Mouse (Mus musculus): Measurements from ENCODE around the gene Krt13. TPM values are rescaled to one million over a fixed set of nuclear protein-coding genes. Genes with fewer than 3 reads are reported as not detected.

Gene Krt13
- not detected for total RNA-seq (2021)

DNA sequence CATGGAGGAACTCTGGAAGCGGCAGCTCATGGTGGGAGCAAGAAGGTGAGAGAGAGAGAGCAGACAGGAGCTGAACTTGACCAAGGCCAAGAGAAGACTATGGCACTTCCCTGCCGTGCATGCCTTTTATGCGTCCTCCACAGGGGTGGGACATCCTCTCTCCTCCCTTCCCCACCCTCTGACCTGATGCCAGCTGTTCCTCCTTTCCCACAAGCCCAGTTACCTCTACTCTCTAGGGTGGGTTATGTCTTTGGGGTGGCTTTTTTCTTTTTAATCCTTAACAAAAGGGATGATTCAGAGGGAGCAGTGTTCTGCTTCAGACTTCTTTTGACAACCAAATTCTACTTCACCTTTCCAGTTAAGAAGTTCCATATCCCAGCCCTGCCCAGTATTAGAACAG, at the start of gene Krt13:
Krt13 (minus strand) TSS at position 101 of the 400 bp plus-strand sequence.
- DNase-seq (ENCODE audit: extremely low spot score in 1 of 2, low spot score in 1 of 2): no peak

DNA sequence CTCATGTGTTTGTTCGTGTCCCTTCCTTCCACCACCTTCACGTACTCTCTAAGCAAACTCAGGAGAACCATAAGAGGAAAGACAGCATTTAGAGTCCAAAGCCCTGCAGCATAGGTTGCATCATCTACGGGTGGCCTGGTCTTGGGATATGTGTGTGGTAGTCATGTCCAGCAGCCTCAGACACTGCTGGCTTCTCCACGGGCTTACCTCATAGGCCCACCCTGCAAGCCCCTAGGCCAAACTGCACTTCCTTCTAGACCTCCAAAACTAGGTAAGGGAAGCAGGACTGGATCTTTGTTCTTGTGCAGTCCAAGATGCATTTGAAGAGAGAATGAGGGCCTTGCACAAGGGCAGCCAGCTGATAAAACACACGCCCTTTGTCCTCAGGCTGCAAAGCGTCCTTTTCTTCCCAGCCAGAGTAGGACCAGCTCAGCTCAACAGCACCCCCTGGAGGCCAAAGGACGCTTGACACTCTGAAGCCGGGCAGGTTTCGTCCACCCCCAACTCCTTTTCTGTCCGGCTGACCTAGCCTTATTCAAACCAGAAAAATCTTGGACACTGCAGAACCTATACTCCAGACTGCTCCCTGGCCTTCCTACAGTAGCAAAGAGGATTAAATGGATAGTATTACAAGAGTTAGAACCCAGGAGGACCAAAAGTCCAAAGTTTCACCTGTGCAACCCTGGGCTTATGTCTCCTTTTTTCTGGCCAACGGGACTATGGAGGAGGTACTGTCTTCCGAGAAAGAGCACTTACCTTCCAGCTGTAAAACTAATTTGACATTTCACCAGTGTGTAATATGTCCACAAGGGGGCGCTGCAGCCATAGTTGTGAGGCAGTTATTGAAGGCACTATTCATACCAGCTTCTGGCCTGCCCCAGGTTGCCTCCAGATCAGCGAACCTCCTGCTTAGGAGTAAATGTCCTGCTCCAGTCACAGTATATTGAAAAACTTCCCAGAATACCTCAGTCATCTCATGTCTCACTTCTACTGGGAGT, 47.7 kb upstream of the Krt13 start:
- peak; percentile 65 to 88 for DNase-seq (ENCODE audit: extremely low spot score in 1 of 2, low spot score in 1 of 2)

DNA sequence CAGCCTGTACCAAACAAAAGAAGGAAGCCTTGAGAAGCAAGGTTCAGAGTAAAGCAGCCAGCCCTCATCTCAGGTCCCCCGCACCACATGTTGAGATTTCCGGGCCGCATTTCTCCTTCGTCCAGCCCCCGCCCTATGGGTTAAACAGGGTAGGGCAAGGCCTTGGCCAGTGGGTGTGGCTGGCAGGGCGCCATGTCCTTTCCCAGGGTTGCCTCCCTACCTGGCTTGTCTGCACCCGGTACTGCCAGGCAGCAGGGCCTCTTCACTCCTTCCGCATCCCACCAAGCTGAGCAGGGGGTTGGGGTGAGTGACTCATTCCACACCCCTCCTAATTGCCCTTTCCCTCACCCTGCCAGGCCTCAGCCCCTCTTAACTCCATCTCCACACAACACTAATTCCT, 46.7 kb upstream of the Krt13 start:
- DNase-seq (ENCODE audit: extremely low spot score in 1 of 2, low spot score in 1 of 2): no peak

DNA sequence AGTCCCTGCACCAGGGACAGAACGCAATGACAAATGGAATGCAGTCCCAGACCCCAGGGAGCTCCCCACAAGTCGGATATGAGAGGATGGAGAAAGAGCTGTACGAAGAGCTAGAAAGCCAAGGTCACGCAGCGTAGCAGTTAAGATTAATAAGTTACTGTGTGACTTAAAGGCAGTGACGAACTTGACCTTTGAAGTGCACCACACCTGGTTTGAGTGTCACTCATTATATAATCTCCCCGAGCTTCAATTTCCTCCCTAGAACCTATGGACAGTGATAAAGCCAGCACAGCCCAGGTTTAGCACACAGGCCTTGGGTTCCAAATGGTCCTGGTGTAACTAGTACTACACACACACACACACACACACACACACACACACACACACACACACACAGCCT, 43.0 kb upstream of the Krt13 start:
- DNase-seq (ENCODE audit: extremely low spot score in 1 of 2, low spot score in 1 of 2): no peak

DNA sequence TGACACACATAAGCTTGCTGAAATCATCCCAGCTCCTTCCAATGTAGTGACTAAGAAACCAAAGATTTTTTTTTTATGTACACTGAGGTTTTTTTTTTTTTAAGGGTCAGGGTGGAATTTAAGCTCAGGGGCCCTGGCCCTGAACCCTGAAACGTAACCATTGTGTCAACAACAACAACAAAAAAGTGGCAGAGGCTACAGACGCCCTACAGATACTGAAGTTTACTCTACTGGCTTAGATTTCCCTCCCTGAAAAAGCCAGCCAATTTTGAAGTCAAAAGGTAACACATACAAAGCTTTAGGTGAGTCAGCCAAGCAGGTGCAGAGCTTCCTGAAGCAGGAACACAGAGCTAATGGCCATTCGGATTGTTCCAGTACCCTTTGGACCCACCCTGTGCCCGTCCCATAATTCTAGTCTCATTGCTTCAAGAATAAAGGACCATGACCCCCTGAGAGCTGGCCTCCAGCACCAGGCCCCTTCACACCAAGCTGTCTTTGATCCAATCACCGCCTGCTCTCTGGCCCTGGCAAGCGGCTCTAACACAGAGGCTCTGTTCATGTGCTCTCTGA, 36.6 kb upstream of the Krt13 start:
- no peak for DNase-seq (ENCODE audit: extremely low spot score in 1 of 2, low spot score in 1 of 2)

DNA sequence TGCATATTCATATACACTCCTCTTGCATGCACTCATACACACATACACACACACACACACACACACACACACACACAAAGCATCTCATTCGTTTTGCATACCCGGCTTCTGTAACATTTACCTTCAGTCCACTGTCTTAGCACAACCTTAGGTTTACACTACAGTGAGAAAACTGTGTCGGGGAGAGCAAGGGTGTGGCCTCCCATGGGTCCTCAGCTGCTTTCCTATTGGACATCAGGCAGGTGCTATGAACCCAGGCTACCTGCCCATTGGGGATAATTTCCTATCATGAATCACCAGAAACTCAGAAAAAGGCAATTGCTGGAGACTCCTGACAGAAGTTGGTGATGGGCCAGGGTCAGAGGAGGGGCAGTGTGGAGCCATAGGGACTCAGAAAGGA, 36.0 kb upstream of the Krt13 start:
- DNase-seq (ENCODE audit: extremely low spot score in 1 of 2, low spot score in 1 of 2): no peak

DNA sequence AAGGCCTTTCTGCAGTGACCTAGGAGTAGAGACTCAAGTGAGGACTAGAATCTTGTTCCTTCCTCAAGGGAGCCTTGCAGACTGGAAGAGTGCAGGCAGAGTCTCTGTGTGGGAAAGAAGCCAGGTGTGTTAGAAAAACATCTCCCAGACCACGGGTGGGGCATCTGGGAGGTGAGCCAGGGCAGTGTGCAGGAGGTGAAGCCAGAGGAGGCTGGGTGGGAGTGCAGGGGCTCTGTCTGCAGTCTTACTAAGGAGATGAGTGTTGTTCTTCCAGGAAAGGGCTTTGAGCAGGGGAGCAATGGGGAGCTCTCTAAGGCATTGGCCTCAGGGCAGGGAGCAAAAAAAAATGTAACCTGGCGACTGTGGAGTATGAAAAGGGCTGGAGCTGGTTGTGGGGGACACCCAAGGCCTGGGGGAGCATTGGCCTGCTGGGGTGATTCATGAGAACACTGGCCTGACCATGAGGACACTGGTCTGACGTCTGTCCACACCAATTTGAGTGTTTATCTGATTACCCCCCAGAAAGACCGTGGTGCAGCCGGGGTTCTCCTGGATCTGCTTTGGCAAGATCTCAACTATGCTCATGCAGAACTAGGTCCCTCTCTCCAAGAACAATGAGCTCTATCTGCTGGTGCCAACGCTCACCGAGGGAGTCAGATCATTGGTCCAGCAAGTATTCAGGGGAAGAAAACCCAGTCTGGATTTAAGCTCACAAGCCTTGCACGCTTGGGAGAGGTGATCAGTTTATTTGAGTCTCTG, 34.3 kb upstream of the Krt13 start:
- no peak for DNase-seq (ENCODE audit: extremely low spot score in 1 of 2, low spot score in 1 of 2)

DNA sequence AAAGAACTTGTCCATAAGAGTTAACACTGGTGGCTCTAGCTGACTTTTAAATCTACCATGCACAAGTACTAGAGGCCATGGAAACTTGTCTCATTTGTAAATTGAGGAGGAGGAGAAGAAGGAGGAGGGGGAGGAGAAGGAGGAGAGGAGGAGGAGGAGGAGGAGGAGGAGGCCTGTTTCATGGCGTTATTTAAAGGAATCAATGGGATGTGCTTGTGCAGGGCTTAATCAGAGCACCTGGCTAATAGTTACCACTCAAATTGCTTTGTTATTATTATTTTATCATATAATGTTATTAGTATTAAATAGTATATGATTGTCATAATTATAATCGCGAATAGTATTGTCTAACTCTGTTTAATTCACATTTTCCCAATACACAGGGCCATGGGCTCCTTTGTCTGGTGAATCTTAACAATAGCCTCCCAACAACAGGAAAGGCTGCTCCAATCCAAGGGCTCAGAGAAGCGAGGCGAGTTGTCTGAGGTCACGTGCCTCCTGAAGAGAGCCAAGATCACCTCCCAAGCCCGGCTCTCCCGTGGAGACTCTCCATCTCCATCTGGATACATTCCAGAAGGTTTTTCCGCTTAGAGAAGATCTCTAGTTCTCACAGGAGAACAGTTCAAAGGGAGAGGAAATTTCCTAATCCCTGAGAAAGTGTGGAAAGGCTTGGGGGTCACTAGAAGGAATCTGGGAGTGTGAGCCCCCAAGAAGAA, 27.4 kb upstream of the Krt13 start, which contains the start of gene Krt19:
Krt19 (minus strand) TSS at position 51 of the 716 bp plus-strand sequence.
- no peak for DNase-seq (ENCODE audit: extremely low spot score in 1 of 2, low spot score in 1 of 2)

DNA sequence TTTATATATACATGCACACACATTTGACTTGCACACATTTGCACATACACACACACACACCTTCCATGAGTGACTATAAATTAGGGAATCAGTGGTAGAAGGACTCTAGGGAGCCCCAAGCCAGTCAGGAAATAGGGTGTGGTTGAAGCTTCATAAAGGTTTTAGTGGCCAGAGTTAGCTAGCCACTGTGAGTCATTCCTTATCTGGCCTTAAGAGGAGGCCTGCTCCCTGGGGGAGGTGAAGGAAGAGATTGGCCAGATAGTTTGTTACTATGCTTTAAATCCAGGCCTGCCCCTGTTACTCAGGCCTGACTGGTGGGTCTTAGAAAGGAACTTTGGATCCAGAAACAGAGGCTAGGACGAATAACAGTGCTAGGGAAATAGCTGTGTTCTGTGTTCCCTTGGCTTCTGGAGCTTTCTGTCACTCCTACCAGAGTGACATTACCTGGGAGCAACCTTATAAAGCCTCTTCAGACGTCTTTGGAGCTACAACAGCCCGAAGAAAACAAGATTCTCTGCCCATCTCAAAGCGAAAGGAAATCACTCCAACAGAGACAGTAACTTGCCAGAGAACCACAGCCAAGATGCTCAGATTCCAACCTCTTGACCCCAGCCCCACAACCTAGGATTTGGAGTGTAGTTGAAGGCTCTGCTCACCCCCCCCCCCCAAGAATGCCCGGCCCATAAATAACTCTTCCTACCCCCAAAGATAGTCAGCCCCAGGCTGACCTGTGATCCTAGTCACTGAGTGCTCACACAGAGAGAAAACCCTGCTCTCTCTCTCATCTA, 26.4 kb upstream of the Krt13 start:
- no peak for DNase-seq (ENCODE audit: extremely low spot score in 1 of 2, low spot score in 1 of 2)

DNA sequence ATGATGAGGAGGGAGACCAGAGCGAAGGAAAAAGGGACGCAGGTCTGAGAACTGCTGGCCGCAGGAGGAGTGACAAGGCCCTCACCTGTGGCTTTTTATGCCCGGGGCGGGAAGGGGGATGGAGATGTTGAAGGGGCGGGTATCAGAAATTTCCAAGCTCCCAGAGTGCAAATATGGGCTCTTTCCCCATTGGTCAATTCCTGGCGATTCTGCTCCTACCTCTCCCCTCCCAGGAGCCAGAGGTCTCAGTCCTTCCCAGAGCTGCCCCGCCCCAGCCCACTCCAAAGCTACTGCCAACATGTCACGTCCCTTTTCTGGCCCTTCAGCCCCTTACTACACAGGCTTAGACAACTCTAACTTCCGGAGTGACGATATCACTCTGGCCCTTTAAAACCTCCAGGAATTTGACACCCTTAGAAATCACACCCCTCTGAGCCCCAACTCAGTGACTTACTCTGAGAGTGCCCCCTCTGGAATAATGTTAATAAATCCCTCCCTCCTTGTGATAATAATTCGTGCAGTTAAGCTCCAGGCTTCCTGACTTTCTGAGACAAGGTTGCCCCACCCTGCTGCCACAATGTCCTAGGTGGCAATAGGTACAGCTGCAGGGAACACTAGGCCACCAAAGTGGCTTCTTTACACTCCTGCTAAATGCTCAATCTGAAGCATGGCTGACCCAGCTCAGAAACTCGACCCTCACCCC, 24.6 kb upstream of the Krt13 start:
- no peak for DNase-seq (ENCODE audit: extremely low spot score in 1 of 2, low spot score in 1 of 2)

DNA sequence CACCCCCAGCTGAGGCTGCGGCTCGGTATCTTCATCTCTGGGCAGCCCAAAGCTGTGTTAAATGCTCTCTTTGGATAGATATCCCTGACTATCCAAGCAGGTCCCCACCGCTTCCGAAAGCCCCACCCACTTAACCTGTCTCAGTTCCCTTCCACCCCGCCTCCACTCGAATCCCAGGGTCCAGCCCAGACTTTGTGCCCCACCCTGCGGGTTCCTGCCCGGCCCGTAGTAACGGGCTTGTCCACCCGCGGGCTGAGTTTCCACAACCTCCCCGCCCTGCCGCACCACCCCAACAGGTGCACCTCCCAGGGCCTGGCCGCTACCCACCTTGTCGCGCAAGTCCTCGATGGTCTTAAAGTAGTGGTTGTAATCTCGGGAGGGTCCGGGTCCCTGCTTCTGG, 23.7 kb upstream of the Krt13 start:
- DNase-seq (ENCODE audit: extremely low spot score in 1 of 2, low spot score in 1 of 2): no peak

DNA sequence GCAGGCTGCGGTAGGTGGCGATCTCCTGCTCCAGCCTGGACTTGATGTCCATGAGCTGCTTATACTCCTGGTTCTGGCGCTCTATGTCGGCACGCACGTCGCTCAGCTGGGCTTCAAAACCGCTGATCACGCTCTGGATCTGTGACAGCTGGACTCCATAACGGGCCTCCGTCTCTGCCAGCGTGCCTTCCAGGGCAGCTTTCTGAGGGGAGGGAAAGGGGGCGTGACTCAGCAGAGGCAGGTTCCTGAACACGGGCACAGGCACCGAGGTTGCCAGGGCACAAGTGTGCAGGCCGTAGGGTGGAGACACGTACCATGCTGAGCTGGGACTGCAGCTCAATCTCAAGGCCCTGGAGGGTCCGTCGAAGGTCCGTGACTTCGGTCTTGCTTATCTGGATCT, 19.6 kb upstream of the Krt13 start:
- no peak for DNase-seq (ENCODE audit: extremely low spot score in 1 of 2, low spot score in 1 of 2)

DNA sequence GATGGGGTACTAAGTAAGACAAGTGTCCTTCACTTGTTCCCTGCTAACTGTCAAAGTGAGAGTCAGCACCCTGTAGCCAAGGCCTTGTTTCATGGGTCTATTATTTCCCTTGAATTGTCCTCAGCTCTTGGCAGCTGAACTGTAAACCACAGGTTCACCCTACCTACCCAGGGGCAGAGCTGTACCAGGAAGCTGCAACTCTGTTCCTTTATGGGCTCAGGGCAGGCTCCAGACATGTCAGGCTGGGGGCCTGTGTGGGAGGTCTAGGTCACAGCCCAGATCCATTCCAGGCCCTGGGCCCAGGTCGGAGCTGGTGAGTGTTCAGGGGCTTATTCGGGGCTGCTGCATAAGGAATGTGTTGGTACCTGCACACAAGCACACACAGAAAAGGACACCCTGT, 18.0 kb upstream of the Krt13 start:
- DNase-seq (ENCODE audit: extremely low spot score in 1 of 2, low spot score in 1 of 2): no peak

DNA sequence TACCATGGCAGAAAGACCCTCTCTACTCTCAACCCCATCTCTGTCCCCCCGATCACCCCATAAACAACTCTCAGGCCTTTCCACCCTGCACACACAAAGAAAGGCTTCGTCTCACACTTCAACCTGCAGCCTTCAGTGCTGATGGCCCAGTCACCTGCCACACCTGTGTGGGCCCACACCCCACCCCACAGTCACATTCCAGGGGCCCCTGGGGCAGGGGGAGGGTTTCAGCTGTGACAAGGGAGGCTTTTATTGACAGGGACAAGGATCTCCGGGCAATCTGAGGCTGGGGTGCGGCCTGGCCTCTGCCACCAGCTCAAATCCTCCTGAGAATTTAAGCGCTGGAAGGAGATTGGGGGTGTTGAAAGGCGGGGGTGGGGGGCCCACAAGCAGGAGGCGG, 17.4 kb upstream of the Krt13 start:
- no peak for DNase-seq (ENCODE audit: extremely low spot score in 1 of 2, low spot score in 1 of 2)

DNA sequence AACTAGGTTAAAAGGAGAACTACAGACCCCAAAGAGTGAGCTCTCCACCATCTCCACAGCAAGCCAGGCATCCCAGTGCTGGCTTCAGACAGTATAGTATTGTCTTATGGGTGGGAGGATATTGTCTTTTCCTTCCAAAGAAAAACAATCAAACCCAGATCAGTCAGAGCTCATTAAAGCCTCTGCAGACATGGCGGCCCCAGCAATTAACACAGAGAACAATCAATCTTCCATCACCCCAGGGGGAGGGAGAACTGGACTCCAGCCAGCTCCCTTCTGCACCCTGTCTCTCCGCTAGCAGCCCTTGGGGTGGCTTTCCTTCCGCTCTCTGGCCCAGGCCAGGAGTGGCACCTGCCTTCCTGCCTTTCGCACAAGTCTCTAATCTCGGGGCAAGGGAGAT, 16.3 kb upstream of the Krt13 start:
- DNase-seq (ENCODE audit: extremely low spot score in 1 of 2, low spot score in 1 of 2): peak in 1 of 2 experiments; percentile 5

DNA sequence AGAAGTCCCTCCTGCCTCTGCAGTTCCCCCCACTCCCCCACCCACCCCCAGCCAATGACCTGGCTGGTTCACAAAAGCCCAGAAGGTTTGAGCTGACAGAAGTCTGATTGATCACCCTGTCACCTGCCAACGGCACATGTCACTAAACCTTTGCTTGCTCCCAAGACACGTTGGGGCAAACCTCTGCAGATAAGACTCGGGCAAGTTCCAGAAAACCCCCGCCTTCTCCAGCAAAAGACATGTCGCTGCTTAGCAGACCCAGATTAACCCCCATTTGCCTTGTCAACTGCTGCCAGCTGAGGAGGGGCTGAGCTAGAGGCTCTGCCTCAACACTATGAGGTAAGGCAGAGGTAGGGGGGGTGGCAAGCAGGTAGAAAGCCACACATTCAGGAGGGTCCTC, 15.2 kb upstream of the Krt13 start:
- DNase-seq (ENCODE audit: extremely low spot score in 1 of 2, low spot score in 1 of 2): no peak

DNA sequence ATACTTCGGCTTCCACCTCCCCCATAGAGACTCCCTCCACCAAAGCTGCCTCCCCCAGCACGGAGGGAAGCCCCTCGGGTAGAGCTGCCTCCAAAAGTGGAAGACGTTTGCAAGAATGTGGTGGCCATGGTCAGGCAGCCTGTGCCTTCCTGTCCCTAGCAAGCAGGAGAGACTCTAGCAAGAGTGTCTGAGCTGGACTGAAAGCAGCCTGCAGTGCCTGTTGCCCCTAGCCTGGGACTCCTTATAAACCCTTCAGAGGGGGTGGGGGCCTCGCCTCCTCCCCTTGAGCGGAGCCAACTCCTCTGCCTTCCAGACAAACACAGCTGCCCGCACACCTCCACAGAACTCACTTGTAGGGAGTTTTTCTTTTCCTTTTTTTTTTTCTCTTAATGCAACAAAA, 14.4 kb upstream of the Krt13 start, which contains the start of gene Krt15:
Krt15 (minus strand) TSS at position 198 of the 400 bp plus-strand sequence.
- DNase-seq (ENCODE audit: extremely low spot score in 1 of 2, low spot score in 1 of 2): no peak

DNA sequence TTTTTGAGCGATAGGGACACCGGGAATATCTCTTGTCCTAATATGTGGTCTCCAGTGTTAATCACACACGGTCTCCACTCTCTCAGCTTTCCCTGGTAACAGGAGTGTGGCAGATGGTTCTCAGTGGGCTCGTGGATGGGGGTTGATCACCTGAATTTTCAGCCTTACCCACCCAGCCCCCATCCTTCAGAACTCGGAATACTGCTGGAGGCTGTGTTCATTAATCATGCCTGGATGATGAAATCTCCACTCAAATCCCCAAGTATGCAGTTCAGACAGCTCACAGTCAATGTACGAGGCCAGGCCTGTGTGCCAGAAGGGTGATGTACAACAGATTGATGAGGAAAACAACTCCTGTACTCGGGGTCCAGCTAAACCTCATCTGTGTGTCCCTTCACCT, 3.5 kb upstream of the Krt13 start:
- no peak for DNase-seq (ENCODE audit: extremely low spot score in 1 of 2, low spot score in 1 of 2)

DNA sequence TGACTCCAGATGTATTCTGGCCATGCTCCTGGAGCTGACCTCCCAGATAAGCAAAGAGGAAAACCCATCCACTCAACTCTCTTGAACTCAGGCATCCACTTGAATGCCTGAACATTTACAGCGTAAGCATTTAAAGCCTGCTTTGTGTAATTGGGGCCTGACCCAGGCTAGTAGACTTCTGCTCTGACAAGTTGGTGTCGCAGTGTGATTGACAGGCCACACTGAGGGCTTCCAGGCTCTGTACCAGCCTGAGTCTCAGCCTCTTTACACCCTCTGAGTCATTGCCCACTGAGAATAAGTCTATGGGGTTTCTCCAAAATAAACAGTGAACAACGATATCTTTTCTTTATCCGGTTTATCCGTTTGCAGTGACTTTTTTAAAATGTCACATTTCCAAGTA, 1.0 kb downstream of the Krt13 start:
- no peak for DNase-seq (ENCODE audit: extremely low spot score in 1 of 2, low spot score in 1 of 2)

All from layer of hippocampus, postnatal 25 days (tissue).